Mouse (Mus musculus) urinary bladder, postnatal 14 days (tissue): ENCODE results near the gene Slc6a21.

Source experiments
- DNase-seq: peaks from one replicate; pipeline ENCODE4 v3.0.0; 2021; ENCODE audit warnings: low spot score

Slc6a21 gene

DNA sequence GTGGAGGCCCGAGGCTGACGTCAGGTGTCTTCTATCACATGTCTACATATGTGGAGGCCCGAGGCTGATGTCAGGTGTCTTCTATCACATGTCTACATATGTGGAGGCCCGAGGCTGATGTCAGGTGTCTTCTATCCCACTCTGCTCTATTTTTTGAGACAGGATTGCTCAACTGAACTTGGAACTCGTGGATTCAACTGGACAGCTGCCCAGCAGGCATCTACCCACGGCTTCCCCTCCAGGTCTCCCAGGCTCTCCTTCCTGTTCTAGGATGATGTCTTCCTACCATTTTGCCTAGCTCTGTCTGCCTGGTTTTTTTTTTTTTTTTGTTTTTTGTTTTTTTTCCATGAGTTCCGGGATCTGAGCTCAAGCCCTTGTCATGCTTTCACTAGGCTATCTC, 21.5 kb upstream of the Slc6a21 start:
- peak; percentile 40 for DNase-seq

- DNase-seq = no peak
These were observed 20.1 kb upstream of the Slc6a21 start for GRCm38 (mm10) chr7:45257063-45257840.

GRCm38 (mm10) chr7:45259281-45259680, 18.0 kb upstream of the Slc6a21 start:
- DNase-seq = no peak

DNA sequence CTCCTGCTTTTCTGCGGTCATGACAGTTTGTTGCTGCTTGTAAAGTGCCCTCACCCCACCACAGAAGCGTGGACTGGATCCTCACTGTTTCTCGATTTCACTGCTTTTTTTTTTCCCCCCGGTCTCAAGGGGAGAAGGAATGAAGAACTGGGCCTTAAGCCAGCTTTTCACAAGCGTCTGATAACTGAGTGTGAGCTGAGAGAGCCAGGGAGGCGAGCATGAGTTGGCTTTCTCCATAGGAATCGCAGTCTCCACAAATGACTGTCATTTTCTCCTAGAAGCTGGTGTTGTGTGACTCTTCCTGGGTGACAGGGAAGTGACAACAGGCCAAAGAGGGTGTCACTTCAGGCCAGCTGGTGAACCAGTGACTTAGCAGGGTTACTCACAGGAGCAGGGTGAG, 15.0 kb upstream of the Slc6a21 start:
- DNase-seq = no peak

GRCm38 (mm10) chr7:45263006-45263607, 14.2 kb upstream of the Slc6a21 start:
- DNase-seq = no peak

DNA sequence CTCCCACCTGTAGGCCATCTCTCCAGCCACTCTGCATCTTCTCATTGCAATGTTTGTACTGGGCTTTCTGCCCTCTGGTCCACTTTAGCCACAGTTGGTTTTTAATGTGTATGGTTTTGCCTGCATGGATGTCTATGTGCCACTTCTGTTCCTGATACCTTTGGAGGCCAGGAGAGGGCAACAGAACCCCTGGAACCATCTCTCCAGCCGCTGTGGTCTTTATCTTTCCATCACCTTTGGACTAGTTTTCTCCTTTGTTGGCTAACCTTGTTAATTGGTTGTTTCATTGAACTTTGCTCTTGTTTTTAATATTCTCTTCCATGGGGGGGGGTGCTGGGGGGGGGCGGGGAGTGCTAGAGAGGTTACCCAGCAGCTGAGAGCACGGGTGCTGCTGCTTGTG, 13.0 kb upstream of the Slc6a21 start:
- no peak for DNase-seq

- DNase-seq = no peak
These were observed 11.8 kb upstream of the Slc6a21 start for GRCm38 (mm10) chr7:45265518-45265917.

GRCm38 (mm10) chr7:45272786-45273412, 4.4 kb upstream of the Slc6a21 start:
- DNase-seq = no peak

DNA sequence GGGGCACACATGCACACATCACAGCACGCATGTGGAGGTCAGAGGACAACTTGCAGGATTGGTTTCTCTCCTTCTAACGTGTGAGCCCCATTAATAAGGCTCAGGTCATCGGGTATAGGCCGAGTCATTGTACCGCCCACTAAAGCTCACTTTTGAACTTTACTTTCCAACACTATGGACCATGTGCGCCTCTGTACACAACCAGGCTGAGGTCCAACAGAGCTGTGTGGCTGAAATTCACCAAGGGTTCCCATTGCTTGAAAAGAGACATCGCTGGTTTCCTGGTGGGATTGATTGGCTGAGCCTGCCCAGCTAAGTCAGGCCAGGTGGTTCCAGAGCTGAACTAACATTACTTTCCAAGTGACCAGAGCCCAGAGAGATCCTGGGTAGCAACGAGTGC, 3.6 kb upstream of the Slc6a21 start:
- DNase-seq = no peak

GRCm38 (mm10) chr7:45286486-45286885, 9.2 kb downstream of the Slc6a21 start:
- DNase-seq = no peak

GRCm38 (mm10) chr7:45296626-45297025, 19.3 kb downstream of the Slc6a21 start:
- DNase-seq = no peak

DNA sequence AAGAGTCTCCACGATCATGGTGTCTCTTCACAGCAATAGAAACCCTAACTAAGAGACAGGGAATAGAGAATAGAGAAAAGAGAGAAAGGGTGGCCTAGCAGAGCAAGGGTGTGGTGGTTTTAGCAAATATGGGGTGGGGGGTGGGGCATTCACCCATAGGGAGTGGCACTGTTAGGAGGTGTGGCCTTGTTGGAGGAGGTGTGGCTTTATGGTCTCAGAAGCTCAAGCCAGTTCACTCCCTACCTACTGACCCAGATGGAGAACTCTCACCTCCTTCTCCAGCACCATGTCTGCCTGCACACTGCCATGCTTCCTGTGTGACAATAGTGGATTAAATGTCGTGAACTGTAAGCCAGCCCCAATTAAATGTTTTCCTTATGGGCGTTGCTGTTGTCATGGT, 20.2 kb downstream of the Slc6a21 start:
- no peak for DNase-seq

GRCm38 (mm10) chr7:45299752-45300151, 22.4 kb downstream of the Slc6a21 start:
- DNase-seq = peak; percentile 54

DNA sequence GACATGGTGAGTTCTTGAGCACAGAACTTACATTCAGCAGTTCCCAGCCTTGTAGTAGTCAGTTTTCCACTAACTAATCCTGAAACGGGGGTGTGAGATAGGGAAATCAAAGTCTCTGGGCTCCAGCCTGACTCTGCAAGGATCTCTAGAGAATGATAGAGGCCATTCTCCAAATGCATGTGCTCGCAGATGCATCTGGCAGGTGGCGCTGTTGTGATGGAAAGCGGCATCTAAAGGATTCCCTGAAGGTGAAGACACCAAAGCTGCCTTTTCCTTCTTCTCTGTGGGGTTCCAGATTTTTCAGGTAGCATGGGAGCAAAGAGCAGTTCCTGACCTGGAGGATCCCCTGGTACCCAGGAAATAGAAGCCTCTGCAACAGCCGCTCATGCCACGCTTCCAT, 23.0 kb downstream of the Slc6a21 start:
- DNase-seq = peak; percentile 73

DNA sequence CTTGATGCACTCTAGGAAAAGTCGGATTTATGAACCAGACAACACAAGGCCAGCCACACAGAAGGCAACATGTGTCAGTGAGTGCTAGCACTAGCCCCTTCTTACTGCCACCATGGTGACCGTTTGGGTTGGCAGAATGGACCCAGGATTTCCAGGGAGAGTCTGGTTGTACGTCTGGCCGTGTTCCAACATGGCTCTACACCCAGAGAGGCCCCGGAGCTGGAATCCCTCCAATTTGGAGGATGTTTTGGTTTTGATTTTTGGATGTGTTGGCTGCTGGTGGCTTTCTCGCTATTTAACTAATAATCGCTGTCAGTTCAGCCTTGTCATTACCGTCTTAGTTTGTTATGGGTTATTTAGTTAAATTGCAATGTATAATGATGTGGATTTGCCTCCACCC, 25.3 kb downstream of the Slc6a21 start:
- DNase-seq = no peak

GRCm38 (mm10) chr7:45304869-45305268, 27.6 kb downstream of the Slc6a21 start:
- no peak for DNase-seq

DNA sequence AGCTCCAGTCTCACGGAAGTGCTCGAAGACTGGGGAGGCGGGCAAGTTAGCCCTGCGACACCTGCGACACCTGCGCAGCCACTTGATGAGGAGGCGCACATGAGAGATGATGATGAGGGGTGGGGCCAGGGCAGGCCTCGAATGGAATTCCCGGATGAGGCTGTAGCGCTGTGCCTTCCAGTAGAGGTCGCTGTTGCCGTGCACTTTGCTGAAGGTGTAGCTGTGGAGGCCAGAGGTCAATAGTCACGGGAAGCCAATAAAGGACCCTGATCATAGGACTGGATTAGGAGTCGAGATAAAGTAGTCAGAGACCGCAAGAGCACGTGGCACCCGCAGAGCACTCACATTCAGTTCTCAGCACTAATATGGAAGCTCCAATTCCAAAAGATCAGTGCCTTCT, 28.0 kb downstream of the Slc6a21 start:
- DNase-seq = peak; percentile 64

DNA sequence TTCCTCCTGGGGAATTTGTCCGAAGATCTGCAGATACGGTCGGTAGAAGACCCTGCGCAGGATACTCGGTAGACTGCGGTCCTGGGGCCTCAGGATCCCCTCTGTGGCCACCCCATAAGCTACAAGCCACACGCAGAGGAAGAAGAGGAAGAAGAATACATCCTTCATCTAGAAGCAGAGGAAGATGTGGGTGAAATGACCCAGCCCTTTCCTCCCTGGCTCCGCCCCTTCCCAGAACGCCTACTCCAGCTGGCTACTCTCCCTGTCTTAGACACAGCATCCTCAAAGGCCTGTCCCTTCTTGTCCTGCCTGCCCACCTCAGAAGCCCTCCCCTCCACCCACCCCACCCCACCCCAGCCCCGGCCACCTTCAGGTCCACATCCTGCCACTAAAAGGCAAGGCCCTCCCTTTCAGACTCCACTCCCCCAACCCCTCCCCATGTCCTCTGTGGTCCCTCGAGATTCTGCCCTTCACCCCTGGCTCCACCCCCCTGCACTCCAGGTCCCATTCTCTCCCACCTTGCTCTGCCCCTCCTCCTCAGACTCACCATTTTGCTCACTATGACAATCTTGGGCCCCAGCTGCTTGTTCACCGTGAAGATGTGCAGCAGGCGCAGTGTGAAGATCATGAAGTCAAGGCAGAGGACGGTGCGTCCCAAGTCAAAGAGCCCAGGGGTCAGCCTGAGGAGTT, 31.4 kb downstream of the Slc6a21 start:
- DNase-seq = no peak

DNA sequence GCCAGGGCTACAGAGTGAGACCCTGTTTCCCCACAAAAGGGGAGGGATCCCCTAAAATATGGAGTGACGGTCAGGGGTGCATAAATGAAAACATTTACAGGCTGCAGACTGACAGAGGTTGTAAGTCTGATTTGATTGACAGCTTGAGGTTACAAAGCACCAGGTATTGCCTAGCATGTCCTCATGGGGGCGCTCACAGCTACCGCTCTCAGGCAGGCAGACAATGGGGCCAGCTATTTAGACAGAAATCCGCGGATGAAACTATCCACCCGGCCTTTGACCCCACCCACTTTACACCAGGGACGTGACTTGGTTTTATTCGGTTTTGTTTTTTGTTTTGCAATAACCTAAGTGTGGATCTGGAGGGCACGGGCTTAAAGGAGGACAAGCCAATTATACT, 32.1 kb downstream of the Slc6a21 start:
- DNase-seq = peak; percentile 34

- DNase-seq = no peak
These were observed 34.7 kb downstream of the Slc6a21 start for GRCm38 (mm10) chr7:45312023-45312422.

DNA sequence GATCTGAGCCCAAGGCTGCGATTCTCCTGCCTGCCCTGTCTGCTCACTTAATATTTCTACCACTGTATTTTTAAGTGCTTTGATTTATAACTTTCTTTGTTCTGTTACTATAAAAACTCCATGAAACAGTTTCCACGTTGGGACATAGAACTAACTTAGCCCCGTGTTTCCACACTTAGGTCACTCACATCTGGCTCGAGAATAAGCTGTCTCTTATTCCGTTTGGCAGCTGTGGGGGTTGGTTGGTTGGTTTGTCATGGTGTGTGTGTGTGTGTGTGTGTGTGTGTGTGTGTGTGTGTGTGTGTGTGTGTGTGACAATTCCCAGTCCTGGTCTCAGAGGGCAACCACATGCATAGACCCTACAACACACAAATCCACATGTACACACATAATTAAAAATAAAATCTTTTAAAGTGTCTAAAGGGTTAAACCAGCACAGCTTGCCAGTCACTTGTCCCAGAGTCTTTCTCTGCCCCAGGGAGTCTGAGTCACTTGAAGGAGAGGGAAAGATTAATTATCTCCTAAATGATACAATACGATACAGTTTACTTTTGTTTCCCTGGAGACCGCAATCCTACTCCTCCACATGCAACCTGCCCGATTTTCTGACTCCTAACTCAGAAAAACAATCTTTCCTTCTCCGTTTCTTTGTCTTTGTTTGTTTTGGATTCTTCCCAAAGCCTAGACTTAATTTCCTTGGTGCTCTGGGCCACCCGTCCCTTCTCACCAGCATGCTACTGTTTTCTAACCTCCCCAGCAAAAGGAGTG, 35.6 kb downstream of the Slc6a21 start:
- DNase-seq = no peak

DNA sequence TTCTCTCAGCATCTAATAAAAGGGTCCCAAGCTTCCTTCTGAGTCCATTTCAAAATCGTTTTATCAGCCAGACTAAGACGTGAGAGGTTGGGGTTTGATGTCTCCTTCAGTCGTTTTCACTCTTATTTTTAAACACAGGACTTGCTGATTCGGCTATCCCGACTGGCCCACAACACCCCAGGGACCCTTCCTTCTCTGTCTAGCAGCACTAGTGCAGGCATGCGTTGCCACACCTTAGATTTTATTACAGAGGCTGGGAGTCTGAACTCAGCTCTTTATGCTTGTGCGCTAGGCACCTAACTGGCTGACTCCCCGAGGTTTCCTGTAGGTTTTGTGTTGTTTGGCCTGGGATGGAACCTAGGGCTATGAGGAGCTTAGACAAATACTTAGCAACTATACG, 36.2 kb downstream of the Slc6a21 start:
- DNase-seq = no peak
